Mouse (Mus musculus) heart, embryonic 11.5 days (tissue): ENCODE measurements around the gene Cnnm3. TPM values are rescaled to one million over a fixed set of nuclear protein-coding genes. Genes with fewer than 3 reads are reported as not detected.

Experiments
- ATAC-seq: fragments of 200-750 bp; cut with Nextera tagmentation; replicated peaks from 2 replicates; pipeline ENCODE4 v1.8.0; 2017; ENCODE audit warnings: moderate library complexity; ENCODE audit not compliant: insufficient number of reproducible peaks, low FRiP score, low TSS enrichment
- H3K27ac ChIP-seq: fragments of 300-500 bp; sonication (generic); 2 replicates; pipeline ENCODE4 v1.5.1; 2014; ENCODE audit warnings: mild to moderate bottlenecking, low read depth, low read length
- H3K27me3 ChIP-seq: fragments of 300-500 bp; sonication (generic); 2 replicates; pipeline ENCODE4 v1.6.1; 2014; ENCODE audit warnings: mild to moderate bottlenecking, low read length, mixed read lengths; ENCODE audit not compliant: control insufficient read depth, insufficient read depth
- H3K36me3 ChIP-seq: fragments of 300-500 bp; sonication (generic); 2 replicates; pipeline ENCODE4 v1.6.1; 2014; ENCODE audit warnings: mild to moderate bottlenecking, low read length, moderate library complexity, mixed read lengths; ENCODE audit not compliant: control insufficient read depth, insufficient read depth
- H3K4me1 ChIP-seq: fragments of 300-500 bp; sonication (generic); 2 replicates; pipeline ENCODE4 v1.6.1; 2014; ENCODE audit warnings: low read length; ENCODE audit not compliant: control insufficient read depth, insufficient read depth
- H3K4me2 ChIP-seq: fragments of 300-500 bp; sonication (generic); 2 replicates; pipeline ENCODE4 v1.6.1; 2014; ENCODE audit warnings: mild to moderate bottlenecking, moderate library complexity
- H3K4me3 ChIP-seq: fragments of 300-500 bp; sonication (generic); 2 replicates; pipeline ENCODE4 v1.5.1; 2014; ENCODE audit warnings: low read depth, low read length
- H3K9ac ChIP-seq: fragments of 300-500 bp; sonication (generic); 2 replicates; pipeline ENCODE4 v1.6.1; 2014; ENCODE audit warnings: mild to moderate bottlenecking, low read depth, low read length, moderate library complexity
- H3K9me3 ChIP-seq: fragments of 300-500 bp; sonication (generic); replicated peaks from 2 replicates; pipeline ENCODE4 v1.6.1; 2016; ENCODE audit warnings: low read length; ENCODE audit not compliant: control insufficient read depth
- WGBS: fragments of 180-500 bp; shearing (Covaris S2); extraction: QIAGEN DNeasy Blood & Tissue Kit; methylation state at CpG from one replicate; pipeline ENCODE4 v1.1.7; 2014; ENCODE audit not compliant: insufficient replicate concordance; 5-methylcytosine and 5-hydroxymethylcytosine counted together
- polyA plus RNA-seq: library from polyadenylated mRNA; unstranded; fragments of >200 nt; fragmentation: Nextera tagmentation; extraction: Ambion mirVana; gene quantifications from 2 replicates; pipeline ENCODE4 v1.2.1, GENCODE M21; 2014

Gene Cnnm3
- polyA plus RNA-seq, 1 experiment from 2014 or later = 3.9 TPM

DNA sequence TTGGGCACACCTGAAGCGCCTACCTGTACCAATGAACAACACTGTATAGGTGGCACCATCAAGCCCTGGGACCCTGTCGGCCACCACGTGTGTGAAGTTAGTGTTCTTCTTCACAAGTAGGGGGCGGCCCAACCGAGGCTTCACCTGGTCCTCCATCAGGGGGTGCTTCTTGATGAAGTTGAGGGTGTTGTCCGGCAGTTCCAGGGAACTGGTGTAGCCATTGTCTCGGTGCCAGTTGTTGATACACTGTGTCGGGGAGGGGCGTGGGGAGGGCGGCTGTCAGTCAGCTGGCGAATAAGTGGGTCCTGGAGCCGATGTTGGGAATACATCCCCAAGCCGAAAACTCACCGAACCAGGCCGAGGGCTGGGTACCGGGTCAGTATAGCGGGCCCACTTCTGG lies 40.2 kb downstream of the Cnnm3 start:
- Histone ChIP-seq H3K27me3 (no peaks in the 10 kb centered on the region), H3K4me1 (peaks cover 30% of the 10 kb centered on the region), H3K9ac (no peak overlapping the region), H3K9me3 (no peaks in the 10 kb centered on the region), H3K4me2 (no peak overlapping the region), H3K4me3 (no peak overlapping the region), H3K36me3 (peaks cover 60% of the 10 kb centered on the region), H3K27ac (no peak overlapping the region)
- no peak for ATAC-seq
- WGBS = 84% methylated on average over 17 of the region's 17 CpGs

DNA sequence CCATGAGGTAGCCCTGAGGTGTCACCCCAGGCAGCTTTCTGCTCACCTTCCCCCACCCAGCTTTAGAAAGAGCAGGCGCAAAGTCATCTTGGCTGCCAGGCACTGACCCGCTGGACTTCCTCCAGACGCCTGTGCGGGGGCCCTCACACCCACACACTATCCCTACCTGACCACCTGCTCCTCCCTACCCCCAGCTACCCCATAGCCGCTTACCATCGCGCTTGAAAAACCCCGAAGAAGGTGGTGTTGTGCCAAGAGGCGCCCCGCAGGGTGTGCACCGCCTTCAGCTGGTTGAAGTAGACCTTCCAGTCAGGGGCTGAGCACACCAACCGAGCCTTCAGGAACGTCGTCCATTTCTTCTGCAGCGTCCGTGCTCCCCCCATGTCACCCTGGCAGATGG lies 40.8 kb downstream of the Cnnm3 start:
- Histone ChIP-seq H3K4me3 (no peak overlapping the region), H3K4me2 (no peak overlapping the region), H3K36me3 (peaks cover 60% of the 10 kb centered on the region), H3K27ac (no peak overlapping the region), H3K9me3 (no peaks in the 10 kb centered on the region), H3K27me3 (no peaks in the 10 kb centered on the region), H3K9ac (no peak overlapping the region), H3K4me1 (peaks cover 29% of the 10 kb centered on the region)
- WGBS = 88% methylated on average over 16 of the region's 16 CpGs
- no peak for ATAC-seq

DNA sequence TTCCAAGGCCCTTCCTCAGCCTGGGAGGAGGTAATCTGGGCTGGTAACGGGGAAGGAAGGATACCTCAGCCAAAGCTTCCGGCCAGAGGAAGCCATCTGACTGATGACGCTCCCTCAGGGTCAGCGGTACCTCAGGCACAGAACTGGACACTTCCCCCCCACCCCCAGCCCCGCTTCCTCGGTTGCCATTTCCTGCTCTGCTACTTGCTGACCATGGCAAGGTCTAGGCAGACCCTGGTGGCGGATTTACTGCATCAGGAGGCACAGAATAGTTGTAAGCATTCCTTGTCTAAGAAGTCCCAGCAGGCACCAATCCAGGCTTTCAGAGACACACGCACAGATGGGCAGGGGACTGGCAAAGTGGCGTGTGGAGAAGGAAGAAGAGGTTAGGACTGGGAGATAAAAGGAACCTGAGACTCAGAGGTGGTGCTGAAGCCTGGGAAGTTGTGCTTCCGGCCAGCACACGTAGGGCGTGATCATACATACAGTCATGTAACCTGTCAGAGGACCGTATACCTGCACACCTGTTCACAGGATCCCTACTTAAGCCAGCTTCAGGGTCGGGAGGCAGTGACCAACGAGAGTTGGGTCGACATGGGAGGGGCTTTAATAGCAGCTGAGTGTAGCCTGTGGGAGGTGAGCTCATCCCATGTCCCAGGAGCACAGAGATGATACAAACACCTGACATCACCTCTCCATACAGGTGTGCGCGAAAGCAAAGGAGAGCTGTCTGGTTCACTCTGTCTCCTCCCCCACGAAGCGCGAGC lies 43.1 kb downstream of the Cnnm3 start:
- Histone ChIP-seq H3K4me1 (peaks cover 31% of the 10 kb centered on the region), H3K27me3 (no peaks in the 10 kb centered on the region), H3K4me2 (peak overlapping the region; percentile 93), H3K27ac (peak overlapping the region; percentile 99; the same call in 1 of the 2 replicates), H3K4me3 (peak overlapping the region; percentile 85), H3K9me3 (no peaks in the 10 kb centered on the region), H3K9ac (peak overlapping the region; percentile 98; the same call in 1 of the 2 replicates), H3K36me3 (peaks cover 50% of the 10 kb centered on the region)
- ATAC-seq = no peak
- WGBS = 73% methylated on average over 21 of the region's 21 CpGs

DNA sequence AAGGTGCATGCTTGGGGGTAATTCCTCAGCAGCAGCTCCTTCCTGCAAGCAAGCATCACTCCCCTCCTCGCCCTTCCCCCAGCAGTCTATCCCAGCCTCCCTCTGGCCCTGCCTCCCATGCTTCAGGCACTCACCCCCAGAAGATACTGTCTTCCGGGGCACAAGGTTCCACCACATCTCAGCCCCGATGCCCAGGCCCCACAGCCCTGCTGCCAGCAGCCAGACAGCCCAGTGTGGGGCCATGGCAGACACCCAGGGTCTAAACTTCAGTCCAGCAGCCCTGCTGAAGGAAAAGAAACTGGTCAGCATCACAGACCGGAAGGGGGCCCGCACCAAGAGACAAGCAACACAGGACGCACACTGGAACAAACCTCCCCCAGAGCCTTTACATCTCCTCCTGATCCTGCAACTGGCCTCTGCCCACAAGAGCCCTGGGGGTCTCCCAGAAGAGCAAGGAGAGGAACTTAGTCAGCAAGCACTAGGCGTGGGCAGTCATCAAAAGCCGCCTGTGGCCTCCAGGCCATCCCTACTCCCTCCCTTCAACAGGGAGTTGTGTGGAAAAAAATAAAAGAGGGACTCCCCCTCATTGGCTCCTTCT lies 44.2 kb downstream of the Cnnm3 start:
- no peak for ATAC-seq
- 4% methylated on average over 8 of the region's 8 CpGs for WGBS
- no peaks in the 10 kb centered on the region for H3K27me3 ChIP-seq

DNA sequence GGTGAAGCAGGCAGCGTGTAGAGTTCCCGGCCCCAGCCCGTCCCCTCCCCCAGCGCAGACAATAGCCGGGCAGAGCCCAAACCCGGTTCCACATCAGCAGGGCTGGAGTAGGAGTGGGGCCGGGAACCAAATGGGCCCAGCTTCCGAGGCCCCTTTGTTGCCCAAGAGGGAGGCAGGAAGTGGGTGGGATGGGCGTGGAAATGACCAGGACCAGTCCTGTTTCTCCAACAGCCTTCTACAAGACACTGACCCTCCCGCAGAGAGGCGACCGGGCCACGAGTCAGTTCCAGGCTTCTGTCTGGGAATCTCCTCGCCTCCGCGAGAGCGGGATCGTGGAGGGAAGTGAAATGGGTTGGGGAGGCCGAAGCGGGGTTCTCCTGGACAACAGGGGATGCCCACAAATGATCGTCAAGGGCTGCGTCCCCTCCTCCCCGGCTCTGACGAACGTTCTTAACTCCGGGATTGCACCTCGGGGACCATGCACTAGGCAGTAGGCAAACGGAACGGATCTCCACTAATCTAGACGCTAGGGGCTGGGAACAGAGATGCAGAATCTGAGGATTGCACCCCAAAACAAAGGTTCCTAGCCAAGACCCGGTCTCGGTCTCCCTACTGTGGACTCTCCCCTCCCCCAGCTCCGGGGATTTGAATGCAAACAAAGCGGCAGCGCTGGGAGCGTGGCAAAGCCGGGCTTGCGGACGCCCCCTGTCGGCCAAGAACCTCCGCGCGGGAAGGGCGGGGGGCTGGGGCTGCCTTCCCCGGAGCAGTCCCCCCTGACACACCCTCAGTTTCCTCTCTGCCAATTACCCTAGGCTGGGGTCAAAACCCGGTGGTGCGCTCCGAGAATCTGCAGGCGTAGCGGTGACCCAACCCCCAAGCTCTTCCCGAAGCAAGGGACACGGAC lies 45.1 kb downstream of the Cnnm3 start:
- Histone ChIP-seq H3K27ac (peak overlapping the region; percentile 99), H3K4me3 (peak overlapping the region; percentile 85), H3K36me3 (peaks cover 31% of the 10 kb centered on the region), H3K9me3 (no peaks in the 10 kb centered on the region), H3K27me3 (no peaks in the 10 kb centered on the region), H3K4me1 (peaks cover 37% of the 10 kb centered on the region), H3K4me2 (peak overlapping the region; percentile 93), H3K9ac (peak overlapping the region; percentile 98)
- under 1% methylated on average over 52 of the region's 52 CpGs for WGBS
- ATAC-seq = peak; percentile 68

More for the DNA sequence above, 44.2 kb downstream of the Cnnm3 start:
- Histone ChIP-seq H3K36me3 (peaks cover 40% of the 10 kb centered on the region), H3K9ac (peak overlapping the region; percentile 98), H3K27ac (peak overlapping the region; percentile 99), H3K9me3 (no peaks in the 10 kb centered on the region), H3K4me3 (peak overlapping the region; percentile 85), H3K4me1 (peaks cover 32% of the 10 kb centered on the region), H3K4me2 (peak overlapping the region; percentile 93)

DNA sequence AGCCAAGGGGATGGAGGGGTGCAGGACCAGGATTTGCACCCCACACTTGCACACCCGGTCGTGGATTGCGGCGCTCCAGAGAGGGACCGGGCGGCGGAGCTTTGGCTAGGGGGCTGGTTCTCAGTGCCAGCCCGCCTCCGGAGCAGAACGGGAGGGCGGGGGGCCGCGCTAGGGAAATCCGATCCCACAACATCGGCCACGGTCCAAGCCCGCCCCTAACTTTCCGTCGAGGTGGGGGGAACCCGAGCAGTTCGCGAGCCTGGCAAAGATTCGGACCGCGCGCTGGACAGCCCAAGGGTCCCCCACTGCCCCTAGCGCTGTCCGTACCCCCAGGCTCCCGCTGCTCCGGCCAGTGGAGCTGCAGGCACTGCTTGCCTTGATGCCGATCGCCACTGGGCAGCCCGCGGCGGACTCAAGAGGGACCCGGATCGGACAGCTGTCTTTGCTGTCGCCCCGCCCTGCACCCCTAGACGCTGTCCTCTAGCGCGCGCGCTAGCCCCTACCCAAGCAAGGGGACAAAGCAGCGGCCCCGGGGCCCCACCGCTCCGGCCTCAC lies 45.9 kb downstream of the Cnnm3 start:
- peaks cover 44% of the 10 kb centered on the region for H3K4me1 ChIP-seq
- H3K9me3 ChIP-seq = no peaks in the 10 kb centered on the region
- H3K36me3 ChIP-seq = peaks cover 25% of the 10 kb centered on the region
- peak overlapping the region; percentile 99 for H3K27ac ChIP-seq
- peak overlapping the region; percentile 93 for H3K4me2 ChIP-seq
- under 1% methylated on average over 46 of the region's 48 CpGs for WGBS
- no peaks in the 10 kb centered on the region for H3K27me3 ChIP-seq
- H3K4me3 ChIP-seq = peak overlapping the region; percentile 85
- peak overlapping the region; percentile 98 for H3K9ac ChIP-seq
- ATAC-seq = peak; percentile 69

DNA sequence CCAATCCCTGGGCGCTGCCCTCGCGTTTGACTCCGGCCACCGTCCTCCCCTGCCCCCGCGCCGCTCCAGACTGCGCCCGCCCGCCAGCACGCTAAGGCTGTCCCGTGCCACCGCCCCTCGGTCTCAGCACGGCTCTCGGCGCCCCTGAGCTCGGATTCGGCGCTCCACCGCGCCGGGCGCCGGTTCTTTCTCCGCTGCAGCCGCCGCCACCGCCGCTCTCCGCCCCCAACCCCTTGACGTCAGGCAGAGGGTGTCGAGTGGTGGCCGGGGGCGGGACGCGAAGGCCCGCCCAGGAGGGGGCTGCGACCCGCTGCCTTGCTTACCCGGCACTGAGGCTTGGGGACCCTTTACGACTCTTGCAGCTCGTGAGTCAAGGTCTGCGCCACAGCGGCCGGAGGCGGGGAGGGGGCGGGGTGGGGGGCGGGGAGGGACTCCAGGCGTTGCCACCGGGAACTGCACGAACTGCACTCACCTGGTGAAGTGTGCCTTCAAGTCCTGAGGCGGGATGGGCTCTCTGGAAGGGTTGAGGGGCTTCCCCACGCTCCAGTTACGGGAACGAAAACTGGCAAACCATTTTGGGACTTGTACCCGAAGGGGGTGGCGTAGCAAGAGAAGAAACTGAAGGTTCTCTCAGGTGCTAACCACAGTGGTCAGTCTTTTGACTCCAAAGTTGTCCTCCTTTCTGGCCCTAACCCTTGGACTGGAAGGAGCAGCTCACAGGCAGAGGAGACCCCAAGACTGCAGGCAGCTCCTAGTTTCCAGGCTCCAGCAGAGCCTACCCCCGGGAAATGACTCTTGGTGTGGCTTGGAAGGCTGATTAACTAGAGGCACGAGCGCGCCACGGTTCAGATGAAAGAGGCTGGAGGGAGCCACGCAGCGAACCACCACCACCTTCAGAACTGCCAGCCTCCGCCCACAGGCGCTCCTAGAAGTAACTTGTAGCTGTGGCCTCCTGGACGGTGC lies 46.6 kb downstream of the Cnnm3 start, which contains the start of gene Sema4c:
Gene Sema4c (minus strand): TSS at position 319 of the 963 bp plus-strand sequence.
- no peaks in the 10 kb centered on the region for H3K9me3 ChIP-seq
- no peaks in the 10 kb centered on the region for H3K27me3 ChIP-seq
- peak within 1 kb of the TSS; percentile 85 for H3K4me3 ChIP-seq
- H3K9ac ChIP-seq = peak within 1 kb of the TSS; percentile 98
- peak within 1 kb of the TSS; percentile 93 for H3K4me2 ChIP-seq
- ATAC-seq = peak; percentile 39
- 1% methylated on average over 68 of the region's 69 CpGs for WGBS
- H3K27ac ChIP-seq = peak within 1 kb of the TSS; percentile 99
- H3K36me3 ChIP-seq = peaks cover 17% of the 10 kb centered on the region
- H3K4me1 ChIP-seq = peaks cover 52% of the 10 kb centered on the region
